Mouse (Mus musculus): Measurements from ENCODE around the gene Pdhx.

Gene Pdhx

GRCm38 (mm10) chr2:102986964-102987707, 86.2 kb downstream of the Pdhx start:
- no peak for DNase-seq

- no peak for DNase-seq
These were observed 86.9 kb downstream of the Pdhx start for GRCm38 (mm10) chr2:102986424-102986823.

GRCm38 (mm10) chr2:102982822-102983221, 90.5 kb downstream of the Pdhx start:
- no peak for DNase-seq

GRCm38 (mm10) chr2:102981446-102982314, 91.6 kb downstream of the Pdhx start:
- DNase-seq: no peak

GRCm38 (mm10) chr2:102980870-102981269, 92.4 kb downstream of the Pdhx start:
- no peak for DNase-seq

- DNase-seq: no peak
These were observed 93.8 kb downstream of the Pdhx start for GRCm38 (mm10) chr2:102979519-102979918.

- DNase-seq: no peak
These were observed 94.2 kb downstream of the Pdhx start for GRCm38 (mm10) chr2:102979112-102979511.

GRCm38 (mm10) chr2:102975358-102975945, 97.9 kb downstream of the Pdhx start:
- DNase-seq: no peak

GRCm38 (mm10) chr2:102973115-102973514, 100.2 kb downstream of the Pdhx start:
- no peak for DNase-seq

GRCm38 (mm10) chr2:102972575-102972974, 100.7 kb downstream of the Pdhx start:
- DNase-seq: no peak

GRCm38 (mm10) chr2:102971951-102972350, 101.4 kb downstream of the Pdhx start:
- no peak for DNase-seq

All from layer of hippocampus, adult 9-11 months (tissue).